In genomic region chr14:118013237-118013636, GRCm38 (mm10) we compare ENCODE assay signal across 22 mouse cellular contexts. TPM values are rescaled to one million over a fixed set of nuclear protein-coding genes. Genes with fewer than 3 reads are reported as not detected.
DNase-seq lines count a peak whose midpoint lies in the region; ATAC-seq and TF ChIP-seq lines count a peak whose summit lies in the region.
"Had no signal": no experiment of that assay in that cellular context is flagged by ENCODE, and none has a peak within 500 bp of the region (broad histone marks: within the 10 kb centered on the region; RNA-seq: fewer than 3 reads in every experiment).

No protein-coding gene starts in this region.

- no peak overlapping the region for H3K4me2 ChIP-seq in hindbrain, embryonic 16.5 days (ENCODE audit: low read length)
- no peak overlapping the region for H3K4me2 ChIP-seq in intestine, postnatal 0 days (replicated peaks; ENCODE audit: low read depth)

- intact Hi-C loops in heart, postnatal 36 days (cut with DNase I), result no loop called here

- H3K27me3 ChIP-seq in hindbrain, embryonic 16.5 days (replicated peaks; ENCODE audit: control insufficient read depth, insufficient read depth, low read length), result no peaks in the 10 kb centered on the region
- no peaks in the 10 kb centered on the region for H3K27me3 ChIP-seq in intestine, postnatal 0 days (replicated peaks; ENCODE audit: control insufficient read depth, insufficient read depth, low read length)
- H3K27me3 ChIP-seq: CH12.LX had no signal

- peak; percentile 17 for DNase-seq in heart, adult 11 months
- DNase-seq in heart, postnatal 36 days, result no peak
- DNase-seq in layer of hippocampus, postnatal 25 days (ENCODE audit: extremely low spot score in 1 of 2, low spot score in 1 of 2), result no peak
- DNase-seq: adrenal gland, adult 2 months; adrenal gland, adult 8-10 months; adrenal gland, postnatal 10 days; adrenal gland, postnatal 14 days; adrenal gland, postnatal 25 days; adrenal gland, postnatal 36 days; B cell, adult 2 months; cerebellum, adult 11 months; cerebellum, adult 11-12 months had no signal

- H3K27ac ChIP-seq in hindbrain, embryonic 16.5 days (ENCODE audit: low read depth, low read length), result no peak overlapping the region
- H3K27ac ChIP-seq in intestine, postnatal 0 days (ENCODE audit: low read depth, low read length), result no peak overlapping the region

- ATAC-seq in granulocyte monocyte progenitor cell, adult 5-6 weeks (replicated peaks; ENCODE audit: poor library complexity, severe bottlenecking), result peak; percentile 52; the same call in 1 of the 2 replicates
- ATAC-seq in megakaryocyte, adult 5-6 weeks (ENCODE audit: poor library complexity, severe bottlenecking), result peak; percentile 72
- ATAC-seq in megakaryocyte progenitor cell, adult 5-6 weeks (replicated peaks; ENCODE audit: poor library complexity), result peak; percentile 48
- ATAC-seq in hindbrain, embryonic 16.5 days, result no peak
- no peak for ATAC-seq in intestine, postnatal 0 days
- ATAC-seq: activated CD4-positive, CD25-positive, alpha-beta regulatory T cell, adult 4 months; CD4-positive, CD25-positive, alpha-beta regulatory T cell, adult 4 months; Patski had no signal

- TF ChIP-seq CTCF in intestine, postnatal 0 days (IDR thresholded peaks at IDR 0.05; ENCODE audit: low read depth), result no peak

- H3K36me3 ChIP-seq in hindbrain, embryonic 16.5 days (ENCODE audit: control insufficient read depth, insufficient read depth, low read length), result no peaks in the 10 kb centered on the region
- H3K36me3 ChIP-seq in intestine, postnatal 0 days (ENCODE audit: control insufficient read depth, insufficient read depth), result no peaks in the 10 kb centered on the region
- H3K36me3 ChIP-seq: G1E had no signal

- no peak overlapping the region for H3K4me3 ChIP-seq in hindbrain, embryonic 16.5 days (ENCODE audit: low read length)
- no peak overlapping the region for H3K4me3 ChIP-seq in intestine, postnatal 0 days (ENCODE audit: low read depth, low read length)

- 65% methylated on average over 8 of the region's 8 CpGs for WGBS in hindbrain, embryonic 16.5 days
- 80% methylated on average over 8 of the region's 8 CpGs for WGBS in intestine, postnatal 0 days

- H3K9ac ChIP-seq in hindbrain, embryonic 16.5 days (ENCODE audit: low read depth, low read length), result no peak overlapping the region
- no peak overlapping the region for H3K9ac ChIP-seq in intestine, postnatal 0 days (ENCODE audit: low read depth, low read length)

- H3K4me1 ChIP-seq in hindbrain, embryonic 16.5 days (ENCODE audit: control insufficient read depth, insufficient read depth, low read depth, low read length), result no peaks in the 10 kb centered on the region
- no peaks in the 10 kb centered on the region for H3K4me1 ChIP-seq in intestine, postnatal 0 days (replicated peaks; ENCODE audit: control insufficient read depth, insufficient read depth, low read length)

- H3K9me3 ChIP-seq in hindbrain, embryonic 16.5 days (ENCODE audit: control insufficient read depth, low read length), result no peaks in the 10 kb centered on the region
- H3K9me3 ChIP-seq in intestine, postnatal 0 days (ENCODE audit: control insufficient read depth), result no peaks in the 10 kb centered on the region

RNA-seq across cellular contexts. Expression of gene Dct, which starts 38.8 kb away (rescaled TPM):
- 1 to 10 TPM; 2.7 to 2.9 TPM for total RNA-seq in heart, postnatal 36 days (2021)
- total RNA-seq in granulocyte monocyte progenitor cell, adult 5-6 weeks (2014; fragmentation: Nextera tagmentation), result not detected in 2 replicates
- total RNA-seq in granulocyte monocyte progenitor cell, adult 5-6 weeks (2017), result not detected in 2 replicates
- 0.04 TPM in 1 of 2 replicates, not detected in the other for total RNA-seq in megakaryocyte, adult 5-6 weeks (2015)
- total RNA-seq in megakaryocyte, adult 5-6 weeks (2017), result 0.07 and 0.08 TPM in 2 replicates
- 0.10 TPM in 1 of 2 replicates, not detected in the other for total RNA-seq in megakaryocyte progenitor cell, adult 5-6 weeks (2015)
- total RNA-seq in megakaryocyte progenitor cell, adult 5-6 weeks (2017), result 0.10 TPM in 1 of 2 replicates, not detected in the other
- polyA plus RNA-seq in hindbrain, embryonic 16.5 days (2015; fragmentation: Nextera tagmentation; extraction: Ambion mirVana), result 0.57 and 0.70 TPM in 2 replicates
- polyA plus RNA-seq in intestine, postnatal 0 days (2015; fragmentation: Nextera tagmentation; extraction: Ambion mirVana), result 6.1 and 6.7 TPM in 2 replicates
- 1 to 10 TPM; 1.1 to 1.4 TPM for total RNA-seq in layer of hippocampus, postnatal 25 days (2021)
- total RNA-seq: adrenal gland, postnatal 10 days; adrenal gland, postnatal 14 days; CH12.LX had no signal
- polyA plus RNA-seq: G1E had no signal

Comparison
In these comparisons a context has a peak if more than half of its experiments do, and no peak if none do; other contexts are left out.
1. ATAC-seq: peak in granulocyte monocyte progenitor cell, adult 5-6 weeks (single experiment), megakaryocyte, adult 5-6 weeks (single experiment) and megakaryocyte progenitor cell, adult 5-6 weeks (single experiment); none in hindbrain, embryonic 16.5 days (single experiment) and intestine, postnatal 0 days (single experiment).